Mouse (Mus musculus): ENCODE results near the gene Nat8l. TPM values are rescaled to one million over a fixed set of nuclear protein-coding genes. Genes with fewer than 3 reads are reported as not detected.

Gene Nat8l
- total and polyA plus RNA-seq, 3 experiments: not detected

DNA sequence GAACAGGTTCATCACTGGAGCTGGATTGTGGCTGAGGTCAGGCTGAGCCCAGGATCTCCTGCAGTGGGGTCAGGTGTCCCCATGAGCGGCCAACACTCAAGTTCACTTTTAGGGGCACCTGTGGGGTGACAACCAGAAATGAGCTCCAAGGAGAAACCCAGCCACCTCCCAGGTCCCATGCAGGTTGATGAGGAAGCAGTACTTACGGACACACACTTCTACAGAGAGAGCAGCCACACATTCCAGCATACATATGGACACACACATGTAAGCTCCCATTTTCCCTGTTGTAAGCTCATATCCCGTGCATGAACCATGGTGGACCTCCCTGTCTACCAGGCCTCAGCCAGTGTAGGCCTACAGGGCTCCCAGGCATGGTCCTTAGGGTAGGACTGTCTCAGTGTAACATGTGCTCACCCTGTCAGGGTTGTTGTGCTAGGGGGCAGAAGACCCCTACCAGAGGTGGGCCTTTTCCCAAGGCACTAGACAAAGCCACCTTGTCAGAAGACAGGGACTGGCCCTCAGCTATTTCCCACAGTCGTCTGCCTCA, 11.7 kb downstream of the Nat8l start:
- no peak for DNase-seq (ENCODE audit: low spot score)

DNA sequence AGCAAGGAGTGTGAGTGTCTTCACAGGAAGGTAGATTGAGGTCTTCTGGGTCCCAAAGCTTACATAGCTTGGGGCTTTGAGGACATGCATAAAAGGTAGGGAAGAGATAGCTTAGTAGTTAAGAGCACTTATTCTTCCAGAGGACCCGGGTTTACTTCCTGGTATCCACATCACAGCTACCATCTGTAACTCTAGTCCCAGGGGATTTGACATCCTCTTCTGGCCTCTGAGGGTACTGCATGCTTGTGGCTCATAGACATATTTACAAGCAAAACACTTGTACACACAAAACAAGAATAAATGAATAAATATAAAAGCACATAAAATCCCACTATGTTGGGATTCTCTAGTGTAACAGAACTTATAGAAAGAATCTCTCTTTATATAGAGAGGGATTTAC, 18.9 kb downstream of the Nat8l start:
- Histone ChIP-seq H3K4me3 (ENCODE audit: low read depth, low read length) (no peak overlapping the region), H3K27me3 (ENCODE audit: insufficient read depth, low read length) (peaks cover 9% of the 10 kb centered on the region), H3K9me3 (replicated peaks) (no peaks in the 10 kb centered on the region), H3K36me3 (replicated peaks) (no peaks in the 10 kb centered on the region), H3K4me1 (ENCODE audit: insufficient read depth, low read depth, low read length) (no peaks in the 10 kb centered on the region)
- no peak for TF ChIP-seq TAL1 (conservative IDR thresholded peaks at IDR 0.05; ENCODE audit: low read depth, low read length)
- peak; percentile 41; the same call in 1 of the 2 replicates for TF ChIP-seq CTCF (IDR thresholded peaks at IDR 0.05; ENCODE audit: low read depth, low read length)
- no peak for DNase-seq (ENCODE audit: low spot score)
- no peak for ATAC-seq (ENCODE audit: extremely low read depth, insufficient number of reproducible peaks, low FRiP score, poor library complexity, severe bottlenecking)

More for the DNA sequence above, 11.7 kb downstream of the Nat8l start:
- no peak for ATAC-seq (ENCODE audit: extremely low read depth, insufficient number of reproducible peaks, low FRiP score, poor library complexity, severe bottlenecking)
- Histone ChIP-seq H3K4me1 (ENCODE audit: insufficient read depth, low read depth, low read length) (no peaks in the 10 kb centered on the region), H3K36me3 (replicated peaks) (no peaks in the 10 kb centered on the region), H3K9me3 (replicated peaks) (no peaks in the 10 kb centered on the region), H3K4me3 (ENCODE audit: low read depth, low read length) (no peak overlapping the region), H3K27me3 (ENCODE audit: insufficient read depth, low read length) (peaks cover 17% of the 10 kb centered on the region; the same call in 1 of the 2 replicates)
- TF ChIP-seq GATA1 (IDR thresholded peaks at IDR 0.05; ENCODE audit: borderline replicate concordance, low read length) (no peak), GATA2 (IDR thresholded peaks at IDR 0.05; ENCODE audit: borderline replicate concordance, low read depth, low read length) (no peak), CTCF (IDR thresholded peaks at IDR 0.05; ENCODE audit: low read depth, low read length) (no peak), POLR2AphosphoS5 (IDR thresholded peaks at IDR 0.05; ENCODE audit: insufficient replicate concordance, low read depth, low read length) (no peak), TAL1 (conservative IDR thresholded peaks at IDR 0.05; ENCODE audit: low read depth, low read length) (no peak)

DNA sequence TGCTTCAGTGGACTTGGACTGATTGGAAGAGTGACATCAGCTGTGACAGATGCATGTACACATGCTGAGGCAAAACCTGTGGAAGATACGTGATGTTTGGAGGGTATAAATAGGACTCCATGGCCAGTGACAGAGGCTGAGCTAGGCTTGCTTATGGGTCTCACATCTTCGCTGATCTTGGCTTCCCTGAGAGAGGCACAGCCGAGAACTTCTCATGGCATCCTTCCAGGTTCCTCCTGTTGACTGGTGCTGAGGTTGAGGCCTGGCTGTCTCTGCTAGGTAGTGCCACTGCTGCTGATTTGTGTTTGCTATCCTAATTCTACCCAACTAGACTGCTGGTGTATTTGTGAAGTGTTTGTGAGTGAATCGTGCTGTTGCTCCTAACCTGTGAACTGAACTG, 23.2 kb downstream of the Nat8l start:
- TF ChIP-seq GATA1 (IDR thresholded peaks at IDR 0.05; ENCODE audit: borderline replicate concordance, low read length) (no peak), TAL1 (conservative IDR thresholded peaks at IDR 0.05; ENCODE audit: low read depth, low read length) (no peak), POLR2AphosphoS5 (IDR thresholded peaks at IDR 0.05; ENCODE audit: insufficient replicate concordance, low read depth, low read length) (no peak), GATA2 (IDR thresholded peaks at IDR 0.05; ENCODE audit: borderline replicate concordance, low read depth, low read length) (no peak), CTCF (IDR thresholded peaks at IDR 0.05; ENCODE audit: low read depth, low read length) (no peak)
- H3K36me3 ChIP-seq (replicated peaks): no peaks in the 10 kb centered on the region
- ATAC-seq (ENCODE audit: extremely low read depth, insufficient number of reproducible peaks, low FRiP score, poor library complexity, severe bottlenecking) (no peak), DNase-seq (ENCODE audit: low spot score) (no peak)
- no peaks in the 10 kb centered on the region for H3K9me3 ChIP-seq (replicated peaks)
- H3K27me3 ChIP-seq (ENCODE audit: insufficient read depth, low read length): peaks cover 7% of the 10 kb centered on the region
- no peaks in the 10 kb centered on the region for H3K4me1 ChIP-seq (ENCODE audit: insufficient read depth, low read depth, low read length)
- H3K4me3 ChIP-seq (ENCODE audit: low read depth, low read length): no peak overlapping the region

DNA sequence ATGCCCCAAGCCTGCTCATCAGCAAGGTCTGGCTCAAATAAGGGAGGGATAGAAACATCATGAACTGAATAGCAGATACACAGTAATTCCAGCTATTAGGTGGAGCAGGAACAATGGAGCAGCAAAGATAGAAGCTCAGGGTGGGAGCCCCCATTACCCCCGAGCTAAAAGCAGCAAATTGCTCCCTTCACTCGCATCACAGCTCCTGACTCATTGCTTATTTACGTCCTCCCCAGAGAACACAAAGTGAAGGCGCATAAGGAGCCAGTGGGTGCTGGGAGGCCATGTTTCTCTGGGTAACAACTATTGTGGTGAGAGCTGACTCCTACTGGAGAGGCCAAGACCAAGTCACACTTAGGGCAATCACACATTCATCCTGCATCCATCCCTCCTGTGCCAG, 34.3 kb downstream of the Nat8l start:
- DNase-seq (ENCODE audit: low spot score): no peak
- no peak for ATAC-seq (ENCODE audit: extremely low read depth, insufficient number of reproducible peaks, low FRiP score, poor library complexity, severe bottlenecking)
- Histone ChIP-seq H3K27me3 (ENCODE audit: insufficient read depth, low read length) (peaks cover 12% of the 10 kb centered on the region), H3K9me3 (replicated peaks) (no peaks in the 10 kb centered on the region), H3K4me1 (ENCODE audit: insufficient read depth, low read depth, low read length) (no peaks in the 10 kb centered on the region), H3K36me3 (replicated peaks) (no peaks in the 10 kb centered on the region), H3K4me3 (ENCODE audit: low read depth, low read length) (no peak overlapping the region)
- TF ChIP-seq TAL1 (conservative IDR thresholded peaks at IDR 0.05; ENCODE audit: low read depth, low read length) (no peak), CTCF (IDR thresholded peaks at IDR 0.05; ENCODE audit: low read depth, low read length) (no peak), POLR2AphosphoS5 (IDR thresholded peaks at IDR 0.05; ENCODE audit: insufficient replicate concordance, low read depth, low read length) (no peak), GATA1 (IDR thresholded peaks at IDR 0.05; ENCODE audit: borderline replicate concordance, low read length) (no peak)

DNA sequence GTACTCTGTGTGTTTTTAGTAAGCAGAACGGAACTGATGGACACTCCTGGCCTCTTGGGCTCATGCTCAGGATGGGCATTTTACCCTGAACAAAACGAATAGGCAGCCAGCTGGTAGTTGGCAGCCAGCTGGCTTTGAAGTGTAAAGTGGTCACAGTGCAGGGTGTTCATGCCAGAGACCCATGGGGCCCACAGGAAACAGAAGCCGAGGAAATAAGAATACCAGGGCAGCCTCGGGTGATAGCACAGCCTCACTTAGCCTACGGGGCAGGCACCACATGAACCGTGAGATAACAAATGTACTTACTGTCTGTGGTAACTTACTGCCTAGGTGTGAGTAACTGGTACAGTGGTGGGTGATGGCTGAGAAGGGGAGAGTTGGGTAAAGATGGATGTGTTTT, 35.2 kb downstream of the Nat8l start:
- ATAC-seq (ENCODE audit: extremely low read depth, insufficient number of reproducible peaks, low FRiP score, poor library complexity, severe bottlenecking): no peak
- H3K4me1 ChIP-seq (ENCODE audit: insufficient read depth, low read depth, low read length): no peaks in the 10 kb centered on the region

DNA sequence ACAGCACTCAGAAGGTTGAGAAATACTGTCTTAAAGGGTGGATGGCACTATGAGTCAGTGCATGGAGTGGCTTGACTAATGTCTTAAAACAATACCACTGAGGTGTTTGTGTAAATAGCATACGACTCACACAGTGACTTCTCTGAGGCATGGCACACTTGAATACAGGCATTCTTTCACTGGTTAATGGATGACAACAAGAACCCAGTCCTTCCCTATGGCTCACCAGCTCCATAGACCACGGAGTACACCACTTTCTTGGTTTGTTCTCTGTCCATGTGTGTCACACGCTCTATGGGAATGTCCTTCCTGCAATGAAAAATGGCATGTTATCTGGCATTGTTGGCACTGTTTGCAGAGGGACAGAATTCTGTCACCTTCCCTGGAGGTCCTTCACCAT, 36.7 kb downstream of the Nat8l start:
- H3K9me3 ChIP-seq (replicated peaks): no peaks in the 10 kb centered on the region

More for the DNA sequence above, 35.2 kb downstream of the Nat8l start:
- Histone ChIP-seq H3K9me3 (replicated peaks) (no peaks in the 10 kb centered on the region), H3K27me3 (ENCODE audit: insufficient read depth, low read length) (peaks cover 12% of the 10 kb centered on the region), H3K4me3 (ENCODE audit: low read depth, low read length) (no peak overlapping the region), H3K36me3 (replicated peaks) (no peaks in the 10 kb centered on the region)
- TF ChIP-seq TAL1 (conservative IDR thresholded peaks at IDR 0.05; ENCODE audit: low read depth, low read length) (no peak), GATA2 (IDR thresholded peaks at IDR 0.05; ENCODE audit: borderline replicate concordance, low read depth, low read length) (no peak)
- DNase-seq (ENCODE audit: low spot score): no peak

More for the DNA sequence above, 36.7 kb downstream of the Nat8l start:
- DNase-seq (ENCODE audit: low spot score) (no peak), ATAC-seq (ENCODE audit: extremely low read depth, insufficient number of reproducible peaks, low FRiP score, poor library complexity, severe bottlenecking) (no peak)
- Histone ChIP-seq H3K4me1 (ENCODE audit: insufficient read depth, low read depth, low read length) (no peaks in the 10 kb centered on the region), H3K36me3 (replicated peaks) (no peaks in the 10 kb centered on the region), H3K27me3 (ENCODE audit: insufficient read depth, low read length) (peaks cover 12% of the 10 kb centered on the region), H3K4me3 (ENCODE audit: low read depth, low read length) (no peak overlapping the region)
- TF ChIP-seq CTCF (IDR thresholded peaks at IDR 0.05; ENCODE audit: low read depth, low read length) (no peak), TAL1 (conservative IDR thresholded peaks at IDR 0.05; ENCODE audit: low read depth, low read length) (no peak), GATA2 (IDR thresholded peaks at IDR 0.05; ENCODE audit: borderline replicate concordance, low read depth, low read length) (no peak), GATA1 (IDR thresholded peaks at IDR 0.05; ENCODE audit: borderline replicate concordance, low read length) (no peak), POLR2AphosphoS5 (IDR thresholded peaks at IDR 0.05; ENCODE audit: insufficient replicate concordance, low read depth, low read length) (no peak)

Other genes starting within 250 kb of the Nat8l start
- gene Letm1, start 213.2 kb upstream of the Nat8l start, total RNA-seq (2014; fragmentation: Nextera tagmentation): 20.8 and 21.6 TPM in 2 replicates
- gene Letm1, start 213.2 kb upstream of the Nat8l start, total RNA-seq (2017): 11.8 and 14.6 TPM in 2 replicates
- 25.4 and 28.6 TPM in 2 replicates for gene Letm1, start 213.2 kb upstream of the Nat8l start, polyA plus RNA-seq (2012)
- 99.6 and 110 TPM in 2 replicates for gene Nsd2, start 175.3 kb upstream of the Nat8l start, total RNA-seq (2014; fragmentation: Nextera tagmentation)
- 75.6 and 129 TPM in 2 replicates for gene Nsd2, start 175.3 kb upstream of the Nat8l start, total RNA-seq (2017)
- 14.3 and 15.5 TPM in 2 replicates for gene Nsd2, start 175.3 kb upstream of the Nat8l start, polyA plus RNA-seq (2012)
- 41.2 and 46.7 TPM in 2 replicates for gene Nelfa, start 59.6 kb upstream of the Nat8l start, total RNA-seq (2014; fragmentation: Nextera tagmentation)
- gene Nelfa, start 59.6 kb upstream of the Nat8l start, total RNA-seq (2017): 26.9 and 28.7 TPM in 2 replicates
- 62.5 and 81.6 TPM in 2 replicates for gene Nelfa, start 59.6 kb upstream of the Nat8l start, polyA plus RNA-seq (2012)
- not detected in 2 replicates for gene Gm1673, start 12.6 kb upstream of the Nat8l start, total RNA-seq (2014; fragmentation: Nextera tagmentation)
- gene Gm1673, start 12.6 kb upstream of the Nat8l start, total RNA-seq (2017): not detected in 2 replicates
- not detected in 2 replicates for gene Gm1673, start 12.6 kb upstream of the Nat8l start, polyA plus RNA-seq (2012)
- gene Poln, start 173.5 kb downstream of the Nat8l start, total RNA-seq (2014; fragmentation: Nextera tagmentation): 0.83 TPM in 1 of 2 replicates, not detected in the other
- 2.9 and 3.4 TPM in 2 replicates for gene Poln, start 173.5 kb downstream of the Nat8l start, total RNA-seq (2017)
- not detected in 2 replicates for gene Poln, start 173.5 kb downstream of the Nat8l start, polyA plus RNA-seq (2012)
- gene Haus3, start 173.5 kb downstream of the Nat8l start, total RNA-seq (2014; fragmentation: Nextera tagmentation): 85.7 and 94.2 TPM in 2 replicates
- 111 and 121 TPM in 2 replicates for gene Haus3, start 173.5 kb downstream of the Nat8l start, total RNA-seq (2017)
- gene Haus3, start 173.5 kb downstream of the Nat8l start, polyA plus RNA-seq (2012): 1.3 and 2.0 TPM in 2 replicates
- 9.8 and 12.8 TPM in 2 replicates for gene Mxd4, start 191.7 kb downstream of the Nat8l start, total RNA-seq (2014; fragmentation: Nextera tagmentation)
- gene Mxd4, start 191.7 kb downstream of the Nat8l start, total RNA-seq (2017): 28.4 and 38.6 TPM in 2 replicates
- gene Mxd4, start 191.7 kb downstream of the Nat8l start, polyA plus RNA-seq (2012): 15.0 and 17.9 TPM in 2 replicates

Data from G1E (cell line).